Mouse (Mus musculus) MEL (cell line): Measurements from ENCODE around the gene 4930579F01Rik. TPM values are rescaled to one million over a fixed set of nuclear protein-coding genes. Genes with fewer than 3 reads are reported as not detected.

Source experiments
- DNase-seq: peaks from one replicate; pipeline ENCODE4 v3.0.0; 2011; ENCODE audit warnings: low read depth, low spot score
- H3K27ac ChIP-seq: 2 replicates; pipeline ENCODE4 v1.5.1; 2012; ENCODE audit warnings: low read depth, mild to moderate bottlenecking, control low read depth, low read length, moderate library complexity; ENCODE audit not compliant: control insufficient read depth
- H3K27me3 ChIP-seq, 2 experiments: fragments of 150-350 bp in 1 of 2; sonication (generic) in 1 of 2; 2 replicates each; pipeline ENCODE4 v1.6.1; 2012; ENCODE audit warnings: low read length in 2 of 2, mild to moderate bottlenecking in 2 of 2, improper control_type of control experiment in 1 of 2, moderate library complexity in 1 of 2; ENCODE audit not compliant: insufficient read depth in 2 of 2, control insufficient read depth in 1 of 2
- H3K36me3 ChIP-seq, 2 experiments: 2 replicates each; pipeline ENCODE4 v1.6.1; 2012 to 2014; ENCODE audit warnings: low read length in 2 of 2, improper control_type of control experiment in 1 of 2, inconsistent platforms in 1 of 2, mild to moderate bottlenecking in 1 of 2; ENCODE audit not compliant: insufficient read depth in 2 of 2, control insufficient read depth in 1 of 2
- H3K4me1 ChIP-seq, 2 experiments: fragments of 150-350 bp in 1 of 2; sonication (generic) in 1 of 2; 2 replicates each; pipeline ENCODE4 v1.6.1; 2012; ENCODE audit warnings: low read length in 2 of 2, improper control_type of control experiment in 1 of 2, mild to moderate bottlenecking in 1 of 2; ENCODE audit not compliant: insufficient read depth in 2 of 2, control insufficient read depth in 1 of 2
- H3K4me3 ChIP-seq, 2 experiments: fragments of 150-350 bp in 1 of 2; sonication (generic) in 1 of 2; 2 replicates each; pipeline ENCODE4 v1.5.1; 2012; ENCODE audit warnings: low read depth in 2 of 2, low read length in 2 of 2, mild to moderate bottlenecking in 2 of 2, moderate library complexity in 2 of 2, control low read depth in 1 of 2, improper control_type of control experiment in 1 of 2; ENCODE audit not compliant: control insufficient read depth in 1 of 2, insufficient read depth in 1 of 2
- H3K79me2 ChIP-seq: 2 replicates; pipeline ENCODE4 v1.6.1; 2012; ENCODE audit warnings: mild to moderate bottlenecking, low read length, moderate library complexity; ENCODE audit not compliant: control insufficient read depth, poor library complexity, insufficient read depth
- H3K9ac ChIP-seq: 2 replicates; pipeline ENCODE4 v1.6.1; 2012; ENCODE audit warnings: low read depth, mild to moderate bottlenecking, control low read depth, low read length, moderate library complexity; ENCODE audit not compliant: control insufficient read depth, poor library complexity, severe bottlenecking
- H3K9me3 ChIP-seq: fragments of 150-350 bp; sonication (generic); replicated peaks from 2 replicates; pipeline ENCODE4 v1.6.1; 2012; ENCODE audit warnings: mild to moderate bottlenecking, low read length, improper control_type of control experiment, moderate library complexity; ENCODE audit not compliant: insufficient read depth
- CHD2 ChIP-seq: IDR thresholded peaks from 2 replicates; pipeline ENCODE4 v1.6.1; 2011; ENCODE audit warnings: low read length, improper control_type of control experiment
- E2F4 ChIP-seq: IDR thresholded peaks from 2 replicates; pipeline ENCODE4 v1.6.1; 2011; ENCODE audit warnings: low read depth, low read length, improper control_type of control experiment, borderline replicate concordance
- ELF1 ChIP-seq: IDR thresholded peaks from 2 replicates; pipeline ENCODE4 v1.6.1; 2014; ENCODE audit warnings: low read depth, mild to moderate bottlenecking, inconsistent platforms, low read length, improper control_type of control experiment, moderate library complexity
- EP300 ChIP-seq, 2 experiments: IDR thresholded peaks; 2 replicates each; pipeline ENCODE4 v1.6.1; 2011; ENCODE audit warnings: improper control_type of control experiment in 2 of 2, low read length in 2 of 2, low read depth in 1 of 2, mild to moderate bottlenecking in 1 of 2
- GABPA ChIP-seq: IDR thresholded peaks from 2 replicates; pipeline ENCODE4 v1.6.1; 2012; ENCODE audit warnings: low read depth, mild to moderate bottlenecking, inconsistent platforms, low read length, improper control_type of control experiment, moderate library complexity
- JUND ChIP-seq: IDR thresholded peaks from 2 replicates; pipeline ENCODE4 v1.6.1; 2011; ENCODE audit warnings: low read depth, mild to moderate bottlenecking, improper control_type of control experiment, low read length
- MAFK ChIP-seq: IDR thresholded peaks from 2 replicates; pipeline ENCODE4 v1.6.1; 2011; ENCODE audit warnings: low read depth, mild to moderate bottlenecking, low read length, improper control_type of control experiment, borderline replicate concordance
- MAX ChIP-seq: IDR thresholded peaks from 2 replicates; pipeline ENCODE4 v1.6.1; 2011; ENCODE audit warnings: low read length, improper control_type of control experiment
- MEF2A ChIP-seq: IDR thresholded peaks from 2 replicates; pipeline ENCODE4 v1.6.1; 2014; ENCODE audit warnings: low read depth, mild to moderate bottlenecking, inconsistent platforms, low read length, improper control_type of control experiment; ENCODE audit not compliant: poor library complexity, insufficient replicate concordance, severe bottlenecking; ENCODE audit errors: extremely low read depth
- MYC ChIP-seq: IDR thresholded peaks from 2 replicates; pipeline ENCODE4 v1.6.1; 2011; ENCODE audit warnings: low read depth, mild to moderate bottlenecking, low read length, improper control_type of control experiment, moderate library complexity
- POLR2A ChIP-seq, 2 experiments: IDR thresholded peaks; 2 replicates each; pipeline ENCODE4 v1.6.1; 2011 to 2012; ENCODE audit warnings: low read length in 2 of 2, mild to moderate bottlenecking in 2 of 2, control low read depth in 1 of 2, improper control_type of control experiment in 1 of 2, low read depth in 1 of 2, moderate library complexity in 1 of 2; ENCODE audit not compliant: control insufficient read depth in 1 of 2, insufficient read depth in 1 of 2, poor library complexity in 1 of 2
- POLR2AphosphoS5 ChIP-seq: IDR thresholded peaks from 2 replicates; pipeline ENCODE4 v1.6.1; 2012; ENCODE audit warnings: low read depth, borderline replicate concordance, mild to moderate bottlenecking, inconsistent platforms, low read length, moderate library complexity, mixed read lengths
- RAD21 ChIP-seq: IDR thresholded peaks from 2 replicates; pipeline ENCODE4 v1.6.1; 2011; ENCODE audit warnings: mild to moderate bottlenecking, low read depth, low read length, improper control_type of control experiment
- RCOR1 ChIP-seq: IDR thresholded peaks from 2 replicates; pipeline ENCODE4 v1.6.1; 2012; ENCODE audit warnings: low read depth, mild to moderate bottlenecking, inconsistent platforms, low read length, improper control_type of control experiment
- SMC3 ChIP-seq: IDR thresholded peaks from 2 replicates; pipeline ENCODE4 v1.6.1; 2011; ENCODE audit warnings: low read depth, low read length, improper control_type of control experiment
- TAL1 ChIP-seq: IDR thresholded peaks from 2 replicates; pipeline ENCODE4 v1.6.1; 2012; ENCODE audit warnings: mild to moderate bottlenecking, inconsistent platforms, low read length, moderate library complexity, mixed read lengths
- TCF12 ChIP-seq: IDR thresholded peaks from 2 replicates; pipeline ENCODE4 v1.6.1; 2014; ENCODE audit warnings: low read depth, mild to moderate bottlenecking, inconsistent platforms, low read length, improper control_type of control experiment, moderate library complexity
- ZKSCAN1 ChIP-seq: IDR thresholded peaks from 2 replicates; pipeline ENCODE4 v1.6.1; 2012; ENCODE audit warnings: low read depth, mild to moderate bottlenecking, inconsistent platforms, low read length, improper control_type of control experiment, moderate library complexity
- ZMIZ1 ChIP-seq: IDR thresholded peaks from 2 replicates; pipeline ENCODE4 v1.6.1; 2012; ENCODE audit warnings: low read depth, mild to moderate bottlenecking, inconsistent platforms, low read length, improper control_type of control experiment, moderate library complexity
- ZNF384 ChIP-seq: IDR thresholded peaks from 2 replicates; pipeline ENCODE4 v1.6.1; 2012; ENCODE audit warnings: low read depth, mild to moderate bottlenecking, inconsistent platforms, low read length, improper control_type of control experiment
- polyA plus RNA-seq, 2 experiments: library from polyadenylated mRNA; stranded (reverse) in 1 of 2; unstranded in 1 of 2; fragments of >175 nt in 1 of 2; fragments of >200 nt in 1 of 2; gene quantifications; 2 replicates each; pipeline versions ENCODE4 v1.2.1 to v1.2.4; 2012; ENCODE audit warnings: low replicate concordance in 2 of 2, low read depth in 1 of 2; ENCODE audit not compliant: insufficient read length in 2 of 2, insufficient read depth in 1 of 2, missing spikeins in 1 of 2
- total RNA-seq: library from RNA; depleted of rRNA; stranded (reverse); fragments of 300-350 nt; gene quantifications from 2 replicates; pipeline ENCODE4 v1.2.3, GENCODE M21; 2012

4930579F01Rik gene
- total and polyA plus RNA-seq, 3 experiments = not detected

DNA sequence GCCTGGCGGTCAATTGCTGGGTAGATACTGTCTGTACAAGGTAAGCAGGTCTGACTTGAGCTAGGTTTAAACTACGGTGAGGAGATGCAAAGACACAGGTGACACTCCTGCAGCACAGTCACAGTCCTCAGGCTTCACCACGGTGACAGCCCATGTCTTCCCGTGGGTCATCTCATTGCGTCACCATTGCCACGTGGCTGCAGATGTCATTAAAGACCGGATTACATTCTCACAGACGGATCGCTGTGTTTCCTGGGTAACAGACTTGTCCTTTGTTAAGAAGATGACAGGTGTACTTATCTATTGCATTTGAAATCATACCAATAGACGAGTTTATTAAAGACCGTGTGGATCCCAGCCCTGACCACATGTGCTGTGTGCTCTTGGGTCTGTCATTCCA, 27.5 kb upstream of the 4930579F01Rik start:
- Histone ChIP-seq H3K9me3 (no peaks in the 10 kb centered on the region), H3K27me3 (peaks cover 0 to 3% of the 10 kb centered on the region in 2 experiments; a peak in 3 of 4 replicates)
- TF ChIP-seq MAX = no peak
- TF ChIP-seq ELF1 = no peak
- no peak for TF ChIP-seq ZNF384
- no peak for TF ChIP-seq MAFK
- TF ChIP-seq, all 39 proteins: peak for 0
- Histone ChIP-seq H3K4me3 (no peak overlapping the region), H3K36me3 (no peaks in the 10 kb centered on the region), H3K4me1 (no peaks in the 10 kb centered on the region), H3K27ac (no peak overlapping the region), H3K79me2 (no peaks in the 10 kb centered on the region), H3K9ac (no peak overlapping the region)
- DNase-seq = no peak

DNA sequence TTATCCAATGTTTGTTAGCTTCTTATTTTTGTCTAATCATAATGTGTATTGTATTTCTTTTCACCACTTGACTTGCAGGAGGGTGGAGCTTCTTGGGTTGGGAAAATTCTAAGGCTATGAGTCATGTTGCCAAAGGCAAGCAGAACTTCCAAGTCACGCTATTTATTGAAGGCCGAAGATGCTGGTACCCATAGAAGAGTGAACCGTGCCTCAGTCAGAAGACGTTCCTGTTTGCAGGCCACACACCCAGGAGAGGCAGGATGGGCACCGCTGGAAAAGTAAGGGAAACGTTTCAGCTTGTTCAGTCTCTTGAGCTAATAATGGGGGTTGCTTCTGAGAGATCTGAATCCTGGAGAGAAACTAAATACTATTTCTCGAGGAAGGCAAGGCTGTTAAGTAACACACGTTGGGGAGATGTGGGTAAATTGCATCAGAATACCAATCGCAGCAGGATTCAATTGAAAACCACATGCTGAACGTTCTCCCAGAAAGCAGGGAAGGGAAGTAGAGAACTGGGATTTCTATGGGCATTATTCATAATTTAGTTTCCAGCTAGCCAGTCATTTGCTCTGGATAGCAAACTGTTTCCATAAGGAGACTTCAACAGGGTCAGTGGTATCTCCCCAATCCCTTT, 24.1 kb upstream of the 4930579F01Rik start, which contains the start of gene Adh7:
Gene Adh7, plus strand, starts transcription at position 130 of the 634 bp plus-strand sequence.
- Histone ChIP-seq H3K9me3 (no peaks in the 10 kb centered on the region), H3K9ac (no peak within 1 kb of the TSS), H3K4me3 (no peak within 1 kb of the TSS), H3K27ac (no peak within 1 kb of the TSS), H3K36me3 (no peaks in the 10 kb centered on the region), H3K4me1 (no peaks in the 10 kb centered on the region; a peak in 1 of 4 replicates), H3K27me3 (peaks cover 0 to 4% of the 10 kb centered on the region in 2 experiments; a peak in 3 of 4 replicates), H3K79me2 (no peaks in the 10 kb centered on the region)
- TF ChIP-seq MEF2A (no peak), ZMIZ1 (no peak), MYC (no peak), POLR2A (IDR thresholded peaks at IDR 0.05; ENCODE audit: control insufficient read depth in 1 of 2, insufficient read depth in 1 of 2, low read depth in 1 of 2, low read length in 2 of 2, poor library complexity in 1 of 2) (no peak), ZKSCAN1 (no peak), TCF12 (no peak), POLR2AphosphoS5 (no peak), CHD2 (no peak), SMC3 (no peak), ZNF384 (no peak), GABPA (no peak), RCOR1 (no peak), TAL1 (no peak), JUND (no peak), EP300 (IDR thresholded peaks at IDR 0.05; ENCODE audit: low read depth in 1 of 2, low read length in 2 of 2) (no peak), E2F4 (no peak), RAD21 (no peak)
- no peak for DNase-seq
